Mouse (Mus musculus): ENCODE data around the gene Tmem115. TPM values are rescaled to one million over a fixed set of nuclear protein-coding genes. Genes with fewer than 3 reads are reported as not detected.

Gene Tmem115
- polyA plus RNA-seq (2015; fragmentation: Illumina TruSeq; extraction: RNeasy Lipid Tissue Mini Kit (QIAGEN cat#74804); ENCODE audit: insufficient read depth, low replicate concordance), result 5.3 TPM

DNA sequence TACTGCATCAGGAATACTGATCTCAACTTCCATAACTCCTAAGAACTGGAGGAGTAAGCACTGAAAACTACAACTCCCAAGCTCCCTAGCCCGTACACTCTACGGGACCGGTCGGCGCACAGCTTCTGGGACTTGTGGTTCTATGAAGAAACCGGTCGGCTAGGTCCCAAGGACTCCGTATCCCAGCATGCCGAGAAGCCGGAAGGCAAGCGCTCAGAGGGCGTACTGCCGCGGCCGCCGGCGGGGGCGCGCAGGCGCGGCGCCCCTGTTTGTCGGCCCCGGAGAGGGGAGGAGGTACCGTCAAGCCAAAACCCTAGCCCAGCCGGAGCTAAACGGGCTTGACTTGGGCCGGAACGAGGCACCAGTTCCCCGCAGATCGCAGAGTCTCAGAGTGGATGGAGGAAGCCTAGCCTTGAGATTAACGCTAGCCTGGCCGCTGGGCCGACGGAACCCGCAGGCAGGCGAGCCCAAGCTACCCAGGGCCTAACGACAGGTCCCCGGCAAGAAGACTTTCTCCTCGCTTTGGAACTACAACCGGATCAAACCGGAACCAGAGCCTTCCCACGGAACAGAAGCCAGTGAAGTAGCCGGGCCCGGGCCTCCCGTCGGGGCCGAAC, at the start of gene Tmem115:
Tmem115 (plus strand) TSS at position 155 of the 617 bp plus-strand sequence.

DNA sequence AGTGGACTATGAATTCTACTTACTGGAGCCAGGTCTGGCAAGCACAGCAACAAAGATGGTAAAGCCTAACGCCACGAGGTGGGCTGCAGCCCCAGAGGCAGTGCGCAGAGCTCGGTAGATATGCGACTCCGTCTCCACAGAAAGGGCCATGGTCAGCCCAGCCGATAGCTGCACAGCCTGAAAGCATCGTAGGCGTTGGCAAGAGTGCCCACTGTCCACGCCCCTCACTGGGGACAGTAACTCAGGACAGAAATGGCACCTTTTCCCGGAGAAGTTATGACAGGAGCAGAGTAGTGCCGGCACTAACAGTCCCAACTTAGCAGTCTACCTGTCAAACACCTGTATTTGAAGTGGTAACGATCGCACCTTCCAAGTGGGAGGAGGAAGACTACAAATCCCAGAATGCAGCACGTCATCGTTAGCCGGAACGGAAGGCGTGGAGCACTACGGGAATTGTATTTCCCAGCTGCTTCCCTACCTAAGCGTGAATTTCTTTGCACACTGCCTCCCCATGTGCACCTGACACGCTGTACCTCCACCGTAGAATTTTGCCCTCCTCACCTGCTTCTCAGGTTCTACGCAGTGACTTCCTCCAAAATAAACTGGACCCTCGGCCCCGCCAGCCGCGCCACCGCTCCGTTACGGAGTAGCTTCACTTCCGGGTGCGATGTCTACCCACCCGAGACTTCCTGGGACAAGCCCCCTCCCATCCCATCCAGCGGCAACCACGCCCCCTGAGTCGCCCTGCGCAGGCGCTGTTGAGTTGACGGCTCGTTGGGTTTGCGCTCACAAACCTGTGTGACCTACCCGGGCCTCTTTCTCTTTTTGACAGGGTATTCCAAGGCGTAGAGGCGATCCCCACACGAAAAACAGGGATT, 8.0 kb downstream of the Tmem115 start, which contains the start of the genes Cyb561d2 and Nprl2:
Cyb561d2 (minus strand) TSS at position 720 of the 878 bp plus-strand sequence.
Nprl2 (plus strand) TSS at position 753 of the 878 bp plus-strand sequence.

DNA sequence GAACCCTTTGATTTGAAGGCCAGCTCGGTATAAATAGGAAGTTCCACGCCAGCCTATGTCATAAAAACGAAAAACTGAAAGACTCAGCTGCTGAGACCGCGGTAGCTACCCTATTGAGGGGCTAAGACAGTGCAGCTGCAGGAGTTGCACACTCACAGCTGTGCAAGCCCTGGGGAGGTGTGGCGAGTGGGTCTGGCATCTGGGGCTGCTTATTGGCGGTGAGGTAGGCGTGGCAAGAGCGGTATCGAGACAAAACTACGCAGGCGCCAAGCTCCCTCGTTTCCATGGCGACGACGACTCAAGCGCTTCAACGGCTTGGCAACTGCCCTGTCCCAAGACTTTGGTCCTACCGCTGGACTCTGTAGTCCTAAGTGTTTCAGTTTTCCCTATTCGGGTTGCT, 13.3 kb downstream of the Tmem115 start, which contains the start of gene Zmynd10:
Zmynd10 (plus strand) TSS at position 273 of the 400 bp plus-strand sequence.

GRCm38 (mm10) chr9:107551117-107551889, 17.6 kb downstream of the Tmem115 start, which contains the start of gene Rassf1:
Gene Rassf1 (plus strand): TSS chr9:107551555.

GRCm38 (mm10) chr9:107563029-107563581, 29.4 kb downstream of the Tmem115 start, which contains the start of gene Tusc2:
Gene Tusc2 (plus strand): TSS chr9:107563255.

DNA sequence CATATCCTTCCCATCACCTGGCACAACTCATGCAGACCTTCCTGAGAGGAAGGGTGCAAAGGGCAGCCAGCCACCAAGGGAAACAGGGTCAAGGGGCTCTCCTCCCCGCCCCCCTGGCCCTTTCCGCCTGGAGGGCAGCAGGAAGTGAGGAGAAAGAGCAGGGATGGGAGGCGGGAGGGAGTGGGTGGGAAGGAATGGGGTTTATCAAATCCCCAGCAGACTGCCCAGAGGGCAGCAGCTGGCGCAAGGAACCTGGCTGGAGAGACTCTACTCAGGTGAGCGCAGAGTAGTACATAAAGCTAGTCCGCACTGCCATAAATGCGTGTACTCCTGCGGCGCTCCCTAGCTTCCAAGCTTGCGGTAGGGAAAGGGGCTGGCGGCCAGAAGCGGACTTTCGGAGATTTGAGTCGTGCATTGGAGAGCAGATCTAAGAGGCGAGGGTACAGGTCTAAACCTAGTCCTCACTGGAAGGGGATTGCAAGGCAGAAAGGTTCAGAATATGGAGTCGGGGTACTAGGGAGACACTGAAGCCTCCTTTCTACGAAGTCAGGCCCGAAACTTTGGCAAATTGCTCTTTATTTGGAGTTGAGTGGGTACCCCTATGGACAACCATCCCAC, 34.1 kb downstream of the Tmem115 start, which contains the start of gene Hyal2:
Hyal2 (plus strand) TSS at position 244 of the 618 bp plus-strand sequence.

GRCm38 (mm10) chr9:107576357-107577107, 42.8 kb downstream of the Tmem115 start, which contains the start of gene Hyal1:
Gene Hyal1 (plus strand): TSS chr9:107576927.

GRCm38 (mm10) chr9:107578587-107578986, 44.8 kb downstream of the Tmem115 start, which contains the start of gene Naa80:
Gene Naa80 (plus strand): TSS chr9:107578887.

GRCm38 (mm10) chr9:107580501-107581317, 47.0 kb downstream of the Tmem115 start, which contains the start of gene Hyal3:
Gene Hyal3 (plus strand): TSS chr9:107580818.

DNA sequence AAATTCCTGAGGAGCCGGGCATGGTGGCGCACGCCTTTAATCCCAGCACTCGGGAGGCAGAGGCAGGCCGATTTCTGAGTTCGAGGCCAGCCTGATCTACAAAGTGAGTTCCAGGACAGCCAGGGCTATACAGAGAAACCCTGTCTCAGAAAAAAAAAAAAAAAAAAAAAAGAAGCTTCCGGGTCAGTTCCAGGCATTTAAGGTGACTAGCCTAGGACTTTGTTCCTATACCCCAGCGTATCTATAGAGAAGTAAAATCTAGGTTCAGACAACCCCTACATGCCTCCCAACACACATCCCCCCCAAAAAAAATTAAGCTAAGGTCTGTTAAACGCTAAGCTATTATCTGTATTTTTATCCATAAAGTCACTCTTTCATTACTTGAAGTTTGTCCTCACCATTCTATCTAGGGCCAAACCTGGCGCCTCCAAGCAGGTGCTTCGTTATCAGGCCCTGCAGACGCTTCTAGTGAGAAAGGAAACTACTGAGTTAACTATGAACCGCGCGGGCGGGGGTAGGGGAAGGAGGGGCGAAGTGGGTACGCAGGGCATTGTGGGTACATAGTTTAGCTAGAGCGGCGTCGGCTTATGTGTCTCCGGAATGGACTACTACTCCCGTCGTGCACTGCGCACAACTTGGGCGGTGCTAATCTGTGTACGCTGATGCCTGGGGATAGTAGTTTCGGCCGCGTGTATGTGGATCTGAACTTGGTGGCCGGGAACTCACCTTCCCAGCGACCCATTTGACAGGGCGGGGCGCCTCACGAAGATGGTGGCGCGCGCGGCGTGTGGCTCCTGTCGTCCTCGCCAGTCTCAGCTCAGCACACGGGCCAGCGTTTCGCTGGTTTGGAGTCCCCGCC, 53.5 kb downstream of the Tmem115 start, which contains the start of gene Ifrd2:
Ifrd2 (plus strand) TSS at position 669 of the 859 bp plus-strand sequence.

Other genes with a start within 250 kb of the Tmem115 start
- gene Mapkapk3, start 244.1 kb upstream of the Tmem115 start, polyA plus RNA-seq (2015; fragmentation: Illumina TruSeq; extraction: RNeasy Lipid Tissue Mini Kit (QIAGEN cat#74804); ENCODE audit: insufficient read depth, low replicate concordance), result 29.4 TPM
- 3.9 TPM for gene Cish, start 237.9 kb upstream of the Tmem115 start, polyA plus RNA-seq (2015; fragmentation: Illumina TruSeq; extraction: RNeasy Lipid Tissue Mini Kit (QIAGEN cat#74804); ENCODE audit: insufficient read depth, low replicate concordance)
- 12.2 TPM for gene Hemk1, start 195.6 kb upstream of the Tmem115 start, polyA plus RNA-seq (2015; fragmentation: Illumina TruSeq; extraction: RNeasy Lipid Tissue Mini Kit (QIAGEN cat#74804); ENCODE audit: insufficient read depth, low replicate concordance)
- 0.30 TPM for gene 6430571L13Rik, start 193.3 kb upstream of the Tmem115 start, polyA plus RNA-seq (2015; fragmentation: Illumina TruSeq; extraction: RNeasy Lipid Tissue Mini Kit (QIAGEN cat#74804); ENCODE audit: insufficient read depth, low replicate concordance)
- gene Cacna2d2, start 134.3 kb upstream of the Tmem115 start, polyA plus RNA-seq (2015; fragmentation: Illumina TruSeq; extraction: RNeasy Lipid Tissue Mini Kit (QIAGEN cat#74804); ENCODE audit: insufficient read depth, low replicate concordance), result 0.33 TPM
- gene Cyb561d2, start 8.2 kb downstream of the Tmem115 start, polyA plus RNA-seq (2015; fragmentation: Illumina TruSeq; extraction: RNeasy Lipid Tissue Mini Kit (QIAGEN cat#74804); ENCODE audit: insufficient read depth, low replicate concordance), result 11.6 TPM
- 20.9 TPM for gene Nprl2, start 8.3 kb downstream of the Tmem115 start, polyA plus RNA-seq (2015; fragmentation: Illumina TruSeq; extraction: RNeasy Lipid Tissue Mini Kit (QIAGEN cat#74804); ENCODE audit: insufficient read depth, low replicate concordance)
- gene Zmynd10, start 13.4 kb downstream of the Tmem115 start, polyA plus RNA-seq (2015; fragmentation: Illumina TruSeq; extraction: RNeasy Lipid Tissue Mini Kit (QIAGEN cat#74804); ENCODE audit: insufficient read depth, low replicate concordance), result 0.14 TPM
- 39.0 TPM for gene Rassf1, start 17.6 kb downstream of the Tmem115 start, polyA plus RNA-seq (2015; fragmentation: Illumina TruSeq; extraction: RNeasy Lipid Tissue Mini Kit (QIAGEN cat#74804); ENCODE audit: insufficient read depth, low replicate concordance)
- gene Tusc2, start 29.3 kb downstream of the Tmem115 start, polyA plus RNA-seq (2015; fragmentation: Illumina TruSeq; extraction: RNeasy Lipid Tissue Mini Kit (QIAGEN cat#74804); ENCODE audit: insufficient read depth, low replicate concordance), result 30.9 TPM
- 3.6 TPM for gene Hyal2, start 34.0 kb downstream of the Tmem115 start, polyA plus RNA-seq (2015; fragmentation: Illumina TruSeq; extraction: RNeasy Lipid Tissue Mini Kit (QIAGEN cat#74804); ENCODE audit: insufficient read depth, low replicate concordance)
- gene Hyal1, start 43.0 kb downstream of the Tmem115 start, polyA plus RNA-seq (2015; fragmentation: Illumina TruSeq; extraction: RNeasy Lipid Tissue Mini Kit (QIAGEN cat#74804); ENCODE audit: insufficient read depth, low replicate concordance), result 4.6 TPM
- gene Naa80, start 44.9 kb downstream of the Tmem115 start, polyA plus RNA-seq (2015; fragmentation: Illumina TruSeq; extraction: RNeasy Lipid Tissue Mini Kit (QIAGEN cat#74804); ENCODE audit: insufficient read depth, low replicate concordance), result 2.7 TPM
- gene Hyal3, start 46.9 kb downstream of the Tmem115 start, polyA plus RNA-seq (2015; fragmentation: Illumina TruSeq; extraction: RNeasy Lipid Tissue Mini Kit (QIAGEN cat#74804); ENCODE audit: insufficient read depth, low replicate concordance), result 0.12 TPM
- gene Ifrd2, start 53.7 kb downstream of the Tmem115 start, polyA plus RNA-seq (2015; fragmentation: Illumina TruSeq; extraction: RNeasy Lipid Tissue Mini Kit (QIAGEN cat#74804); ENCODE audit: insufficient read depth, low replicate concordance), result 38.0 TPM
- 1.8 TPM for gene Sema3b, start 75.3 kb downstream of the Tmem115 start, polyA plus RNA-seq (2015; fragmentation: Illumina TruSeq; extraction: RNeasy Lipid Tissue Mini Kit (QIAGEN cat#74804); ENCODE audit: insufficient read depth, low replicate concordance)
- gene Gnai2, start 101.4 kb downstream of the Tmem115 start, polyA plus RNA-seq (2015; fragmentation: Illumina TruSeq; extraction: RNeasy Lipid Tissue Mini Kit (QIAGEN cat#74804); ENCODE audit: insufficient read depth, low replicate concordance), result 273 TPM
- not detected for gene Slc38a3, start 135.6 kb downstream of the Tmem115 start, polyA plus RNA-seq (2015; fragmentation: Illumina TruSeq; extraction: RNeasy Lipid Tissue Mini Kit (QIAGEN cat#74804); ENCODE audit: insufficient read depth, low replicate concordance)
- not detected for gene Gnat1, start 145.8 kb downstream of the Tmem115 start, polyA plus RNA-seq (2015; fragmentation: Illumina TruSeq; extraction: RNeasy Lipid Tissue Mini Kit (QIAGEN cat#74804); ENCODE audit: insufficient read depth, low replicate concordance)
- 17.7 TPM for gene Sema3f, start 176.5 kb downstream of the Tmem115 start, polyA plus RNA-seq (2015; fragmentation: Illumina TruSeq; extraction: RNeasy Lipid Tissue Mini Kit (QIAGEN cat#74804); ENCODE audit: insufficient read depth, low replicate concordance)
- gene Rbm5, start 237.1 kb downstream of the Tmem115 start, polyA plus RNA-seq (2015; fragmentation: Illumina TruSeq; extraction: RNeasy Lipid Tissue Mini Kit (QIAGEN cat#74804); ENCODE audit: insufficient read depth, low replicate concordance), result 334 TPM

Data from spleen, adult 10 weeks (tissue).